Mouse (Mus musculus) olfactory bulb, adult 2 months (tissue): ENCODE measurements around the gene Hpcal4.

Experiments
- CTCF ChIP-seq: fragments of 200-500 bp; IDR thresholded peaks from 2 replicates; pipeline ENCODE4 v1.5.1; 2012; ENCODE audit warnings: low read depth, mild to moderate bottlenecking, low read length, moderate library complexity; ENCODE audit not compliant: insufficient read depth
- POLR2A ChIP-seq: fragments of 200-500 bp; IDR thresholded peaks from 2 replicates; pipeline ENCODE4 v1.6.1; 2012; ENCODE audit warnings: mild to moderate bottlenecking, low read depth, low read length, moderate library complexity; ENCODE audit not compliant: insufficient read depth

DNA sequence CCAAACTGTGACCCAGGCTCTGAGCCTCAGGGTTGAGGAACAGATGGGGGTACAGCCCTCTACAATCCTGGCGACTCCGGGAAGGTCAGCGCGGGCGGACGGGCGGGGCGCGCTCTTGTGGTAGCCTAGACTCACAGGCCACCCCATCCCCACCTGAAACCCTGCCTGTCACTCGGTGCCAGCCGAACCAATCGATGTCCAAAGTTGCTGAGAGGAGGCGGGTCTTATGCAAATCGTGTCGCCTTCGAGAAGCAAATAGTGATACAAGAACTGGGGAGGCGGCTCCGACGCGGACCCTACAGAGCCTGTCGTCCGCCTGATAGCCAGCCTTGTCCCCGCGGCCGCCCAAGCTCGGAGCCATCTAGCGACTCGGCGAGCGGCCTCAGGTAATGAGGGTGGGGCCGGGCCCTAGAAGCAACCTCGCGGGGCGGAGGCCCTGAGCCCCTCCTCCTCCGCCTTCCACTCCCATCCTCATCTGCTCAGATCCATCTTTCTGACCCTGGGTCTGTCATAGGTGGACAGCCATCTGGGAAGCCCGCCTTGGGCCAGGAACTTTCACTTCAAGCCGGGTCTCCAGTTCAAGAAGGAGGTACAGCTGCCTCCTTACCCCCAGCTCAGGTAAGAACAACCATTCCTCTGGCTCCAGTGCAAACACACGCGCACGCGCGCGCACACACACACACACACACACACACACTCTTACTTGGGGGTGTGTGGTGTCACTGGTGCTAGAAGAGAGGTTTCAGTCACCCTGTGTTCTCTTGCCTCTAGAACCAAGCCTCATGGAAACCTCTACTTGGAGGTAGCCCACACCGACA, 421 bp downstream of the Hpcal4 start:
- TF ChIP-seq CTCF (0 out of 2 replicates have a peak, but pooled peaks have one; percentile 15), POLR2A (peak; percentile 44; the same call in 1 of the 2 replicates)
